Mouse (Mus musculus): Measurements from ENCODE around the gene Dync1h1.

Dync1h1 gene

GRCm38 (mm10) chr12:110601241-110602218 is at the start of gene Dync1h1:
Gene Dync1h1 (plus strand): TSS chr12:110601452.
- peak; percentile 91 for DNase-seq (ENCODE audit: low read depth, low spot score)

GRCm38 (mm10) chr12:110552113-110552512 is 49.1 kb upstream of the Dync1h1 start:
- no peak for DNase-seq (ENCODE audit: low read depth, low spot score)

GRCm38 (mm10) chr12:110553362-110553761 is 47.9 kb upstream of the Dync1h1 start:
- DNase-seq (ENCODE audit: low read depth, low spot score) = no peak

- DNase-seq (ENCODE audit: low read depth, low spot score) = peak; percentile 53
Observed at GRCm38 (mm10) chr12:110555536-110556240, 45.6 kb upstream of the Dync1h1 start.

GRCm38 (mm10) chr12:110556861-110557628 is 44.2 kb upstream of the Dync1h1 start:
- no peak for DNase-seq (ENCODE audit: low read depth, low spot score)

- no peak for DNase-seq (ENCODE audit: low read depth, low spot score)
Observed at GRCm38 (mm10) chr12:110558175-110558574, 43.1 kb upstream of the Dync1h1 start.

- DNase-seq (ENCODE audit: low read depth, low spot score) = no peak
Observed at GRCm38 (mm10) chr12:110563383-110563782, 37.9 kb upstream of the Dync1h1 start.

GRCm38 (mm10) chr12:110564848-110565247 is 36.4 kb upstream of the Dync1h1 start:
- DNase-seq (ENCODE audit: low read depth, low spot score) = no peak

- no peak for DNase-seq (ENCODE audit: low read depth, low spot score)
Observed at GRCm38 (mm10) chr12:110566366-110566765, 34.9 kb upstream of the Dync1h1 start.

- DNase-seq (ENCODE audit: low read depth, low spot score) = no peak
Observed at GRCm38 (mm10) chr12:110571050-110571449, 30.2 kb upstream of the Dync1h1 start.

- DNase-seq (ENCODE audit: low read depth, low spot score) = no peak
Observed at GRCm38 (mm10) chr12:110572351-110572750, 28.9 kb upstream of the Dync1h1 start.

GRCm38 (mm10) chr12:110573635-110574034 is 27.6 kb upstream of the Dync1h1 start:
- no peak for DNase-seq (ENCODE audit: low read depth, low spot score)

GRCm38 (mm10) chr12:110575926-110576325 is 25.3 kb upstream of the Dync1h1 start:
- no peak for DNase-seq (ENCODE audit: low read depth, low spot score)

- DNase-seq (ENCODE audit: low read depth, low spot score) = no peak
Observed at GRCm38 (mm10) chr12:110578333-110578732, 22.9 kb upstream of the Dync1h1 start.

GRCm38 (mm10) chr12:110588622-110589021 is 12.6 kb upstream of the Dync1h1 start:
- DNase-seq (ENCODE audit: low read depth, low spot score) = no peak

- DNase-seq (ENCODE audit: low read depth, low spot score) = no peak
Observed at GRCm38 (mm10) chr12:110590804-110591259, 10.4 kb upstream of the Dync1h1 start.

- DNase-seq (ENCODE audit: low read depth, low spot score) = peak; percentile 100
Observed at GRCm38 (mm10) chr12:110591260-110591883, 9.9 kb upstream of the Dync1h1 start.

- DNase-seq (ENCODE audit: low read depth, low spot score) = peak; percentile 86
Observed at GRCm38 (mm10) chr12:110598527-110598926, 2.7 kb upstream of the Dync1h1 start.

GRCm38 (mm10) chr12:110599791-110600190 is 1.5 kb upstream of the Dync1h1 start:
- no peak for DNase-seq (ENCODE audit: low read depth, low spot score)

- no peak for DNase-seq (ENCODE audit: low read depth, low spot score)
Observed at GRCm38 (mm10) chr12:110600225-110600991, 844 bp upstream of the Dync1h1 start.
